Mouse (Mus musculus) layer of hippocampus, postnatal 25 days (tissue): ENCODE results near the gene D10Jhu81e. TPM values are rescaled to one million over a fixed set of nuclear protein-coding genes. Genes with fewer than 3 reads are reported as not detected.
"Not testable (repeated sequence)": the region's sequence is repeated elsewhere in the genome, so short reads cannot be mapped to it uniquely, and the experiment has no call there.

Source experiments
- DNase-seq, 2 experiments: peaks; one replicate each; pipeline ENCODE4 v3.0.0; 2022; ENCODE audit warnings: mixed read lengths in 2 of 2, low spot score in 1 of 2; ENCODE audit errors: extremely low spot score in 1 of 2
- total RNA-seq, 2 experiments: library from RNA; stranded (reverse); gene quantifications; 2 replicates each; pipeline ENCODE4 v1.2.3; 2021

The D10Jhu81e gene
- 100 to 1,000 TPM; 117 to 139 TPM for total RNA-seq

DNA sequence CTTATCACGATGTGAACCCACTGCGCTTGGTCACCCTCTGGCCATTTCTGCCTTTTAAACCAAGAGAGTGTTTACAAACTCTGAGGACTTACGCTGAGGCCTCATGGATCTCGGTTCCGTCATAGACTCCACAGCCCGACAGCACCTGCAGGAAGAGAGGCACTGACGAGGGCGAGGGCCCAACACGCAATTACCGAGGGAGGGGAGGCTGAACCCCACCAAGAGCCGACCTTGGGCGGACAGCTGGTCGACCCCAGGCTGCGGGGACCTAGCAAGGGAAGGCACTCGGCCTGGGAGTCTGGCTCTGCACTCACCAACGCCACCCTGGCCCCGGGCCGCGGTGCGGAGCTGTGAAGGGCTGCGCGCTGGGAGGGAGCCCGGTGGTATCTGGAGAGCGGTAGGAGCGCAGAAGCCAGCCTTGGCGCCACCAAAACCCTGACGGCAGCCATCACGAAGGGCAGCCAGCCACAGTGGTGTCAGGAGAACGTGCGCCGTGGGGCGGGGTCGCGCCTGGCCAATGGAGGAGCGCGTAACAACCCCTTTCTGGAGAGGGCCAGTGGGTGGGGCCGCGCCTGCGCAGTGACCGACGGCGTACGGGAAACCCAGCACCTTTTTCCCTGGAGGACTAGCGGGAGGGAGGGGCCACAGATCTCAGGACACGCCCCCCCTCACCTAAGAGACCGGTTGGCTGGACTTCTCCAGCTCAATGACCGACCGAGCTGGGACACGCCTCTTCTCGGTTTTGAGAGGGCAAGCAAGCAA is at the start of gene D10Jhu81e:
Gene D10Jhu81e, minus strand, starts transcription at position 502 of the 762 bp plus-strand sequence.
- DNase-seq, result peak; percentile 99

DNA sequence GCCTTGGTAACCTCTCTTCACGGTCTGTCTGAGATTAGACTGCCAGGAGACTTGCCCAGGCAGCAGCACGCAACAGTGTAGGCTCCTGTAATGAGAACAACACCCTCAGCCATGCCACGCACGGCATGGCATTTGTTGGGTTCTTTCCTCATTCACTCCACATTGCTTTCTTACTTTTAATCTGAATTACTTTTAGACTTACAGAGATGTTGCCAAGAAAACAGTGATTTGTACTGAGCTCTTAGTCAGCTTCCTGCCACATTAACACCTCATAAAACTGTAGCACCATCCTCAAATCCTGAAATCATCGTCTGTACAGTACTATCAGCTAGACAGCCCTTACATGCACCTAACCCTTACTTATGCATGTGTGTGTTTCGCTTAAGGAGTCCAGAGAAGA is 49.0 kb upstream of the D10Jhu81e start:
- no peak for DNase-seq

DNA sequence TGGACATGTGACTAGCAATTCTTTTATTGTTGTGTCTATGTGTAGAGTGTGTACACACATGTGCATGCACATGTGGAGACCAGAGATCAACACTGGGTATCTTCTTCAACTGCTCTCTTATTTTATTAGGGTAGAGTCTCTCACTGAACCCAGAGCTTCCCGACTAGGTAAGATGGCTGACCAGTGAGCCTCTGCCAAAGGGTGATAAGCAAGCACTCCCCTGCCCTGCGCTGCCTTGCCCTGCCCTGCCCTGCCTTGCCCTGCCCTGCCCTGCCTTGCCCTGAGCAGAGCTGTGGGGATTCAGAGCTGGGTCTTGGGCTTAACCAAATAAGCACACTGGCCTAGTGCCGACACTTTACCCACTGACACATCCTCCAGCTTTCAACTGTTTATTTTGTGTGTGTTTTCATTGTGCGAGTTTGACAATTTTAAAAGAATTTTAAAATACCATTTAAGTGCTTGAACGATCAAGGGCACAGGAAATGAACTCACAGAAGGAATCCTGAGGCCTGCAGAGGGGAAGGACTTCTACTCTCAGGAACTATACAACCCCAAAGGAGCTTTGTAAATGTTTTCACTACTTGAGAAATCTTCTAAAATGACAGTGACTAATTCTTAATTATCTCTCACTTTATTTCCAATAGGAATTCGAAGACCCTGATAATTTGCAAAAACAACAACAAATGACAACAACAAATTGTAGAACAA is 46.9 kb upstream of the D10Jhu81e start:
- no peak for DNase-seq

DNA sequence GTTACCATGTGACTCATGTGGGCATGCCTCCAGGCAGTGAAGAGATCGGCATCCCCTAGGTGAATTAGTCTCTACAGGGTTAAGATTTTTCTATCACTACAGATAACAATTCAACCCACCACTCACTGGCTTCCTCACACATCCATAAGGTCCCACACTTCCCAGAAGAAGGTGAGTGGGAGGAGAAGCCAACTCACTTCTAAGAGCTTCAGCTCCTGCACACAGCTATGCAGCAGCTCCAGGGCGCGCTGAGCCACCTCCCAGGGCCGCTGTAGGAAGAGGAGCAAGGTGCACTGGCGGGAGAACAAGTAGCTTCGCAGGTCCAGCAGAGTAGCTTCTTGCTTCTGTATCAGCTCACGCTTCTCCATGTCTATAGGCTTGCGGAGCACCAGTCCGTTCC is 44.8 kb upstream of the D10Jhu81e start:
- no peak for DNase-seq

DNA sequence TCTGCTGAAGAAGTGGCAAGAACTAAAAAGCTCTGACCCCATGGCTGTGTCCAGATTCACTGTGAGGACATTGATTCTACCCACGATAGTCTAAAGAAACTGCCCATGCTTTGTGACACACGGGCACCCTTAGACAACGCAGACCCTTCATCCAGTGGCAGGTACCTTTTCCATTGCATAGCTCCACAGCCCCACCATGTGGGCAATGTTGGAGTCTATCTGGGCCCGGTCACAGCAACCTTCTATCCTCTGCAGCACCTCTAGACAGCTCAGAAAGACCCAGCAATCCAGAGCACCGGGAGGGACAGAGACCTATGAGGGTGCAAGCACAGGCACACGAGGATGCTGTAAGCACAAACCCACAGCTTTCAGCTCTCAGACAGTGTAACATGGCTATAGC is 41.7 kb upstream of the D10Jhu81e start:
- DNase-seq, result peak in 1 of 2 experiments; percentile 44

DNA sequence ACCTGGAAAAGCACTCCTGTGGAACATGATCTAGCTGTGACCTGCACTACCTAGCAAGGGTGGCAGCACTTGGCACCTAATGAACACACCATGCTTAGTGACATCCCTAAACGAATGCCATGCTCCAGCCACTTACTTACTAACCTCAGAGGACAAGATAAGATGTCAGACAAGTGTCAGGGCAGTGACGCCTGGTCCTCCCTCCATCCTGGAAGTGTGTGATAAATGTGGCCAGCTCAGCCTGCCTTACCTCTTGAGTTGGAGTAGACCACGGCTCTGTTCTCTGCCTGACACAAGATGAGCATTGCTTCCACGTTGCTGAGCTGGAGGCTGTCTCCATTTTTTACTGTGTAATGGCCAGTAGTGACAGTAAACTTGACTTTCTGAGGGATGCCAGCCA is 31.6 kb upstream of the D10Jhu81e start:
- DNase-seq, result no peak

DNA sequence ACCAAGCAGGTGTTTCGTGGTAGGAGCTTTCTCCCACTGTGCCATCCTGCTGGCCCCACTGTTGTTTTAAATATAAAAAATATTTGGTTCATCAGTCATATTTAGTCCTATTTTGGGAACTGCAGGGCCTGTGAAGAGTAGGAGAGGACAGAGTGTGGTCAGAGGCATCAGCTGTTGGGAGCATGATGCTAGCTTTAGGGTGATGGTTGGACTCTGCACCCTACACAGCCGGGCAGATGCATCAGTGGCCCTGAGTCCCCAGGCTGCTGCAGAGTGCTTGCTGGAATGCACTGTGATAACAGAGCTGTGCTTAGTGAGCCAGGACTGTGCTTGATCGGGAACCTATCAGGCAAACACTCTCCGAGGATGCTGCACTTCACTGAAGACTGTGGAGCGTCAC is 23.4 kb upstream of the D10Jhu81e start:
- DNase-seq, result no peak

DNA sequence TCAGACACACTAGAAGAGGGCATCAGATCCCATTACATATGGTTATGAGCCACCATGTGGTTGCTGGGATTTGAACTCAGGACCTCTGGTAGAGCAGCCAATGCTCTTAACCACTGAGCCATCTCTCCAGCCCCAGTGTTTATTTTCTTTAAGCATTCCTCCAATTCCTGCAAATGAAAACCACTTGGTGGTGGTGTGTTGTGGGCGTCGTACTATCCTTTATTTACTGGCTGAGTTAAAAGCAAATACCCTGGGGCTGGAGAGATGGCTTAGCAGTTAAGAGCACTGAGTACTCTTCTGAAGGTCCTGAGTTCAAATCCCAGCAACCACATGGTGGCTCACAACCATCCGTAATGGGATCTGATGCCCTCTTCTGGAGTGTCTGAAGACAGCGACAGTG is 16.5 kb upstream of the D10Jhu81e start:
- DNase-seq, result not testable (repeated sequence)

DNA sequence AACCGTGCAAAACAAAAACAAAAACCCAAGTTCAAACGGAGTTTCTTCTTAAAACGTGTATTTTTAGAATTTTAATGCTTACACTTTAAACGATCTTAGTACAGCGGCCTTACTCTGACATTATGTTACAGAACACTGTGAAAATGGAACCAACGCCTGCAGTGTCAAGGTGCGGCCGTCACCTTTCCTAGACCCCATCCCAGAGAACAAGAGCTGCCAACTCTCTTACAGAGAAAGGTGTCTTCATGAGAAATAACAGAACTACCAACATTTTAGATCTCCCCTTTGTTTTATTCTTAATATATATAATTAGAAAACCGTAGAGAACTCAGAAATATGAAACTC is 15.8 kb upstream of the D10Jhu81e start:
- no peak for DNase-seq

DNA sequence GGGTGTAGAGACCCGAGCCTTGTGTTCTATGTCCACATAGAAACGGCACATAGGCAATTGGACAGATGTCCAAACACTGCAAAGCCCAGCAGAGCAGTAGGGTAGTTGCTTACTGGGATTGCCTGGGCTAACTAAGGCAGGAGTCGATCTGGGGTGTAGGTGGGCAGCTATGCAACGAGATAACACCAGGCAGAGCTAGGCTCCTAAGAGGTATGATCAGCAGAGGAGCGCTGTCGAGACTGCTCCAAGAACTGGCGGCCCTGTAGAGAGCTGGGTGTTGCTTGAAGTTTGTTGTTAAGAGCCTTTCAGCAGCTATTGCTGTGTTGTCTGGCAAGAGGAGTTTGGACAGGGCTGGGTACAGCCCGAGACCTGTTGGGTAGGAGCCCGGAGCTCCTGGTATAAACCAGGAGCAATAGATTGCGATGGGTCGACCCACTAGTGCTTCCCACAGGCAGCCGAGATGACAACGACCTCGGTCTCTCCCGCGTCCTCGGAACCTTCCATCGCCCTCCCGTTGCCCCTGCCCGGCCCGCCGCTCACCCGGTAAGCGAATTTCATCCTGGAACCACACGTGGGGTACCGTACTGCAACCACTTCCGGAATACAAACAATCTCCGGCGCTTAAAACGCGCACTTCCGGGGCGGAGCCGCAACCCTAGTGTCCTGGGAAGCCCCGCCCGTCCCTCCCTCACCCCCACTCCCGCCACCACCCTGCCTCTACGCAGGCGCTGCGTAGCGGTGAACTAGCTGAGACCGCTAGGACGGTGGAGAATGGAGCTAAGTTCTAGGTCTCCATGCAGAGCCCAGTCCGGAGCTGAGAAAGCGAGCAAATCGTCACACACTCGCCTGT is 15.2 kb upstream of the D10Jhu81e start, which contains the start of gene Pwp2:
Gene Pwp2, minus strand, starts transcription at position 619 of the 850 bp plus-strand sequence.
- DNase-seq, result peak; percentile 72 to 77

DNA sequence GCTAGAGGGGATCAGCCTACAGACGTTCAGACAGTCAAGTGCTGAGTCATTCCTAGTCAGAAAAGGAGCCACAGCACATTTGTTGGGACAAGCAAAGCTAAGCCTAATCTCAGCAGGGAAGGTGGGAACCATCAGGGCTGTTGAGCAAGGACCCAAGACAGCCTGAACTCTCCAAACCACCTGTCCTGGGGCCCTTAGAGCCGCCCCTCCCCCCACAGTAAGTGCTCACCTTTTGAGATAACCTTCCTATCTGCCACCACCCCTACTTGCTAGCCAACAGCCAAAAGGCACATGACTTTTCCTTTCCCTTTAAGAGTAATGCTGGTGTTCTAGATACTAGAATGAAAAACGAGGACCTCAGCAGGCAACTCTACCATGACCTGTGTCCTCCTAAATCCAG is 14.0 kb upstream of the D10Jhu81e start:
- DNase-seq, result no peak

DNA sequence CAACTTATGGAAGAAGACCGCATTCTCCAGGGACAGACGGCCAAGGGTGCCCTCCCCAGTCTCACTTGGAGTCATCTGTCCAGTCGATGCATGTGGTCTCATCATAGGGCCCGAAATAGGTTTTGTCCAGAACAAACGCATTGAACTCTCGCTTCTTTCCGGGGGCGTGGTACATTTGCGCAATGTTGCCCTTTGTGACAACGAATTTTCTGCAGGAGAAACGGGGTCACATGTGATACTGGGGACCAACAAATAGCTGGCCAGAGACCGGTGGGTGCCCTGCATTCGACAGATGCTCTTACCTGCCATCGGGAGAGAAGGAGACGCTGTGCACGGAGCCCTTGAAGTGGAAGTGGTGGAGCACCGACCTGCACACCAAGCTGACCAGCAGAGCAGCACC is 12.7 kb upstream of the D10Jhu81e start:
- DNase-seq, result no peak

DNA sequence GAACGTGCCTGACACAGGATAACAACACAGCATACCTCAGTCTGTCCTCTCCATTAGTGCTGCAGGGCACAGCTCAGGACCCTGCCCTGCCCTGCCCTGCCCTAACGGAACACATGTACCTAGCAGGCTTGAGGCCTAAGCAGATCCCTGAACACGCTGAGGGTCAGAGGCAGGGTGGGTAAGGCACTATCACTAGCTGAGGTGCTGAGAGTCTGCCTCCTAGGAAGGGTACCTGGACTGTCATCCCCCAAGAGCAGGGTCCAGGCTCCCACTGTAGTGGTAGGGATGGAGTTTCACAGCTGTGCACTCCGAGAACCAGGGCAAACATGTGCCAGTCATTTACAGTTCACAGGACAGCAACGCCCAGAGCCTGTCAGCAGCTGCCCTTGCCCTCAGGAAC is 4.9 kb upstream of the D10Jhu81e start:
- no peak for DNase-seq

DNA sequence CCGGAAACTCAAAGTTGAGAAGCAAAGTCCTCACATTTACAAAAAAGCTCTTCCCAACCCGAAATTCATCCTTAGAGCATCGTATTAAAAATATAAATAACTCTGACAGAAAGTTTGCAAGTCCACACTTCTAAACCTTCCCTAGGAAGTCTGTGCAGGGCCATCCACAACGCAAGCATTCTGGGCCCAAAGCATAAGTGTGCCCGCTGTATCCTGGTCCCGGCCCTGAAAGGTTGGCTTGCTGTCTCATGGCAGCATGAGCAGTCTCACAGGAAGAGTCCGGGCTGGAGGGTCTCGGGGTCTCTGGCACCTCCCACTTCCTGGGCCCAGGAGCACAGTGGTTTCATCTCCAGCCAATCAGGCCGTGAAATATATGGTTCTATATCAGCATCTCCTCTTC is 2.0 kb upstream of the D10Jhu81e start:
- DNase-seq, result no peak

DNA sequence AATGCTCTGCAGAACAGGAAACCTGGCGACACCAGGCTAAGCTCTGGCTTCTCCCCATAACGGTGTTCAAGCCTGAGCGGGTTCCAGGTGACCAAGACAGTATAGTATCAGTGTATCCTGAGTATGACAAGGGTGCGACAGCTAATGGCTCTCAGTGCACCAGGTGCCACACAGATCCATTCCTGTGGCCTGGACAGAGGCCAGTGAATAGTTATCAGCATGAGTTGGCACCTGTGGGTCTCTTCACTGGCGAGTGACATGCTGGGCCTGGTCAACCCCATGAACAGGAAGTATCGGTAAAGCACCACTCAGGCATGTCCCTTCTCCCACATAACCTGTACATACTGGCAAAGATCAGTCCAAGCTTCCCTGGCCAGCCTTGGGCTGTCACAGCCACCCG is 1.5 kb upstream of the D10Jhu81e start:
- DNase-seq, result no peak

DNA sequence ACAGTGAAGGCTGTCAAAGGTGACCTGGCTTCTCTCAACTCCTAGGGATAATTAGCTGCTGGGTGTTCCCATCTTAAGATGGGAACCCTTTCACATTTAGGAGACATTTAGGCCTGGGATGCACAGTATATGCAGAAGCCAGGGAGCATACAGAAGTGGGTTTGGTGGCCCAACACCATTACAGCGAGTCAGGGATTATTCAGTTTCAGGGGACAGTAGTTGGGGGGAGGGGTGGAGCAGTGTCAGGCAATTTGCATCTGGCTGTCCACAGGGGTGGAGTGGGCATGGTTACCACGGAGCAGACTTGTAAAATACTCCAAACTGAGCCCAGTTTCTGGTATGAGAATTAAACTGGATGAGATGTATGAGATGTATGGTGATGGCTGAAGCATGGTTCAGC is 863 bp upstream of the D10Jhu81e start:
- DNase-seq, result no peak

DNA sequence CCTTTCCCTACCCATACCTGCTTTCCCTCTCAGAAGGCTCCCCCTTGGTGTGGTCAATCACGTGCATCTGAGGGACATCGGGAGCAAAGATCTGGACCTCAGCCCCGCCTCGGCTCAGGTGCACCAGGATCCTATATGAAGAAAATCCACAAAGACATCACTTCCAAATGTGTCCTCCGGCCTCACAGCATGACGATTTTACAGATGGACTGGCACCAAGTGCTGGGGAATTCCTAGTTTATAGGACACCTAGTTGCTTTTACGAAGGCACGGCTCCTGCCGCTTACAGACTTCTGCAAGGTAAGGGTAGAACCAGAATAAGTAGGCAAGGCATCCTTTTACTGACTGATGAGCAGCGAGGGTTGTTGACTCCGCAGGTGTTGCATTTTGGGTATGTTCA is 790 bp downstream of the D10Jhu81e start:
- DNase-seq, result no peak

DNA sequence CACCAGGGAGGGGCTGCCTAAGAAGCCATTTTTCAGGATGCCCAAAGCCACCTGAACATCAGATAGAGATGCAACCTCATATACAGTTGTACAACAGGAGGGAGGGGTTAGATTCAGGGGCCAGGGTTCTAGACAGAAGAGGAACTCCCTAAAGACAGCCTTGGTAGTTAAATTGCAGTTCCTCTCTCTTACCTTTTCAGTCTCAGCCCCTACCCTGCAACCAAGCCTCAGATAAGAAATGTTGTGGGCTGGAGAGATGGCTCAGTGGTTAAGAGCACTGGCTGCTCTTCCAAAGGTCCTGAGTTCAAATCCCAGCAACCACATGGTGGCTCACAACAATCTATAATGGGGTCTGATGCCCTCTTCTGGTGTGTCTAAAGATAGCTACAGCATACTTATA is 1.8 kb downstream of the D10Jhu81e start:
- DNase-seq, result no peak

DNA sequence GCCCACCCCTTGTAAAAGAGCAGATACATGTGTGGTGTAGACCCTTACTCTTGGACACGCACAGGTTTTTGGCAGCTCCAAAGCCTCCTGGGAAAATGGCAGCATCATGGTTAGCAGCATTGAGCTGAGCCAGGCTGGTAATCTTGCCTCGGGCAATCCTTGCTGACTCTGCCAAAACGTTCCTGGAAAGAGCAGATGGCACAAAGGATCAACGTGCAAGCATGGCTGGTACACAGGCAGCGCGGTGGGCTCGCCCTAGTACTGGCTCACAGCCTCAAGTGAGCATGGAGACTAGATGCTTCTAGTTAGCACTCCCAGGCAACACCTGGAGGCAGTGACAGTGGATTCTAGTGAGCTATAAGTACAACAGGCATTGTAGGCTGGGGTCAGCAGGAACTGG is 2.2 kb downstream of the D10Jhu81e start:
- DNase-seq, result no peak

DNA sequence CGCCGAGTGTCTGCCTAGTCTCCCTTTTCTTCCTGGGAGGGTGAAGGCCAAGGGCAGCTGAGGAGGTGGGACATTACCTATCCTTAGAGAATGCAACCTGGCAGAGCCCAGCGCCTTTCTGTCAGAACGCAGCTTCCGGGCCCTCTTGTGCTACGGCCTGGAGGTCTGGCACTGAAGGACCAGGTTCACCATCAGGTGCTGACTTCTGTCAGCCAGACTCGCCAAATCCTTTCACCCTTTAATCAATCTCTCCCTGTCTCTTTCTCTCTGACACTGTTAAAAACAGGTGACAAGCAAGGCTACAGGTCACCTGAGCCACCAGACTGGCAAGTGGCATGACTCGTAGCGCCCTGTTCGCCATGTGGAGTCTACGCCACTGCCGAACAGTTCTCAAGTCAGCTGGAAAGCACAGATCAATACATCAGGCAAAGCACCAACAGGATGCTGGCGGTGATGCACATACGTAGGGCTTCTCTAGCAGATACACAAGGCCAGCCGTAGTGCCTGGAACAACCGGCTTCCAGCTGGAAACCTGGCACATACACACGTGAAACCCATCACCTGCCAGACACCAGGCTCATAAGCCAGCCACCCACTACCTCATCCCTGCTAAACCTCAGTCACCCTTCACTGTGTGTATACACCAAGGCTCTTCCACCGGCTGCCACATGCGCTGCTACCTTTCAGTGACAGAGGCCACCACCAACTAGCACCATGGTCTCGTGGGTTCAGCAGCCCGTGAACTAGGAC is 4.2 kb downstream of the D10Jhu81e start:
- DNase-seq, result no peak
